Mouse (Mus musculus): ENCODE results near the gene Hcn2. TPM values are rescaled to one million over a fixed set of nuclear protein-coding genes. Genes with fewer than 3 reads are reported as not detected.

The Hcn2 gene
- polyA plus RNA-seq, 2 experiments, result 0.09 TPM; not detected in 1

DNA sequence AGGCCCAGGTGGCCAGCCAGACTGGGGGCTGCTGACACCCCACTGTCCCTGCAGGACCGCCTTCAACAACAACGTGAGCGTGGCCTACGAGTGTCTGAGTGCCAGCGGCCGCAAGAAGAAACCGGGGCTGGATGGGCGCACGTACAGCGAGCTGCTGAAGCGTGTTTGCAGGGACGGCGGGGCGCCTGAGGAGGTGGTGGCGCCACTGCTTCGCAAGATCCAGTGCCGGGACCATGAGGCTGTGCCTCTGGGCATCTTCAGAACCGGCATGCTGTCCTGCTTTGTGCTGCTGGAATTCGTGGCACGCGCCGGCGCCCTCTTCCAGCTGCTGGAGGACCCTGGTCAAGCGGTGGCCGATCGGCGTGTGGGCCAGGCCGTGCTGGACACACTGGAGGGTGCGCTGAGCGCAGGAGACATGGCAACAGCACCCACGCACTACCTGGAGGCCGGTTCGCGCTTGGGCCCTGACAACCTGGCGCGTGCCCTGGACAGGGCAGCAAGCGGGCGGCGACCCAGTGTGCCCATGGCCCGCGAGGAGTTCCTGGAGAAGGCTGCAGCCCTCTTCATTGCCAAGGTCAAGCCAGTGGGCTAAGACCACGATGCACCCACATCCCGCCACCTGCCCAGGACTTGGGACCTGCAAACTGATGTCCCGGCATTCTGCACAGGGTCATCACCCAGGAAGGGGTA is 40.9 kb upstream of the Hcn2 start:
- no peaks in the 10 kb centered on the region for H3K36me3 ChIP-seq (replicated peaks; ENCODE audit: control insufficient read depth, insufficient read depth, low read depth)
- 59% methylated on average over 44 of the region's 44 CpGs for WGBS (ENCODE audit: insufficient replicate concordance)
- no peak overlapping the region for H3K27ac ChIP-seq
- DNase-seq (ENCODE audit: low read depth in 3 of 3, low spot score in 3 of 3), result no peak
- peaks cover 4 to 5% of the 10 kb centered on the region in 2 experiments for H3K4me1 ChIP-seq (replicated peaks; ENCODE audit: control insufficient read depth in 2 of 2, insufficient read depth in 2 of 2, low read length in 1 of 2)
- H3K4me3 ChIP-seq (ENCODE audit: insufficient read depth in 1 of 2, low read depth in 2 of 2, low read length in 2 of 2), result no peak overlapping the region
- no peak for ATAC-seq (ENCODE audit: insufficient read depth)
- H3K9me3 ChIP-seq (ENCODE audit: control insufficient read depth, low read length), result no peaks in the 10 kb centered on the region
- no peak overlapping the region for H3K9ac ChIP-seq (replicated peaks)
- TF ChIP-seq CTCF (IDR thresholded peaks at IDR 0.05; ENCODE audit: low read depth), result no peak
- no peak for TF ChIP-seq EP300 (IDR thresholded peaks at IDR 0.05; ENCODE audit: low read depth)
- H3K27me3 ChIP-seq (ENCODE audit: control insufficient read depth, insufficient read depth, low read length), result no peaks in the 10 kb centered on the region
- H3K4me2 ChIP-seq (ENCODE audit: low read depth), result no peak overlapping the region

- H3K9ac ChIP-seq (replicated peaks), result peak overlapping the region; percentile 36
- ATAC-seq (ENCODE audit: insufficient read depth) (0 out of 2 replicates have a peak, but pooled peaks have one; percentile 3), DNase-seq (ENCODE audit: low read depth in 3 of 3, low spot score in 3 of 3) (peak in 1 of 3 experiments; percentile 50)
Measured at GRCm38 (mm10) chr10:79680606-79681495, 35.6 kb upstream of the Hcn2 start.

DNA sequence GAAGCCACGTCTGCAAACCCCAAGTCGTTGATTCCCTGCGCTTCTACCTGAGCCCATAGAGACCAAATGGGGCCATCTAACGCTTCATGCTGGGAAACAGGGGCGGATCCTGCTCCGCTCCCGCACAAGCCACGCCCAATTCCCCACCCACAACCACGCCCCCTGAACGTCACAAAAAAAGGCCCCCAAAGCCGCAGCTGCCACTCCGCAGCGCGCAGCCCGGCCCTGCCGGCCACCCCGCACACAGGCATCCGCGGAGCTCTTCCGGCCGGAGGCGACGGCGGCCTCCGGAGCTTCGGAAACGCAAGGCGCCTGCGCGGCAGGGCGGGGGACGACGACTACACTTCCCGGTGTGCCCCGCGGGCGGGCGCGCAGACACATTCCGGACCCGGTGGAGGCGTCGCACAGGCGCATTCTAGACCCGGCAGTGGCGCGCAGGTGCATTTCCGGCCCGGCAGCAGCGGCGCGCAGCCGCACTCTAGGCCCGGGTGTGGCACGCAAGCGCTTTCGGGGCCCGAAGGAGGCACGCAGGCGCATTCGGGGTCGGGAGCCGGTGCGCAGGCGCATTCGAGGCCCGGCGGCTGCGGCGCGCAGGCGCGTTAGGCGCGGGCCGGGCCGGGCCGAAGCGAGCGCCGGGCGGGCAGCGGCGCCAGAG is 34.7 kb upstream of the Hcn2 start, which contains the start of gene Cdc34:
Gene Cdc34 (plus strand): TSS at position 605 of the 655 bp plus-strand sequence.
- Histone ChIP-seq H3K27ac (peak within 1 kb of the TSS; percentile 87), H3K36me3 (replicated peaks; ENCODE audit: control insufficient read depth, insufficient read depth, low read depth) (peaks cover 22% of the 10 kb centered on the region), H3K4me3 (ENCODE audit: insufficient read depth in 1 of 2, low read depth in 2 of 2, low read length in 2 of 2) (peak within 1 kb of the TSS; percentile 75 to 100), H3K4me2 (ENCODE audit: low read depth) (peak within 1 kb of the TSS; percentile 91), H3K9ac (replicated peaks) (peak within 1 kb of the TSS; percentile 89), H3K9me3 (ENCODE audit: control insufficient read depth, low read length) (no peaks in the 10 kb centered on the region), H3K4me1 (replicated peaks; ENCODE audit: control insufficient read depth in 2 of 2, insufficient read depth in 2 of 2, low read length in 1 of 2) (peaks cover 27 to 29% of the 10 kb centered on the region in 2 experiments), H3K27me3 (ENCODE audit: control insufficient read depth, insufficient read depth, low read length) (no peaks in the 10 kb centered on the region)
- under 1% methylated on average over 78 of the region's 84 CpGs for WGBS (ENCODE audit: insufficient replicate concordance)
- peak; percentile 30; the same call in 1 of the 2 replicates for TF ChIP-seq CTCF (IDR thresholded peaks at IDR 0.05; ENCODE audit: low read depth)
- no peak for TF ChIP-seq EP300 (IDR thresholded peaks at IDR 0.05; ENCODE audit: low read depth)
- DNase-seq (ENCODE audit: low read depth in 3 of 3, low spot score in 3 of 3) (peak; percentile 92 to 95 (median 94)), ATAC-seq (ENCODE audit: insufficient read depth) (peak; percentile 91)

More at GRCm38 (mm10) chr10:79680606-79681495, 35.6 kb upstream of the Hcn2 start:
- Histone ChIP-seq H3K27ac (peak overlapping the region; percentile 87), H3K27me3 (ENCODE audit: control insufficient read depth, insufficient read depth, low read length) (no peaks in the 10 kb centered on the region), H3K4me2 (ENCODE audit: low read depth) (peak overlapping the region; percentile 78), H3K4me3 (ENCODE audit: insufficient read depth in 1 of 2, low read depth in 2 of 2, low read length in 2 of 2) (peak overlapping the region; percentile 75), H3K4me1 (replicated peaks; ENCODE audit: control insufficient read depth in 2 of 2, insufficient read depth in 2 of 2, low read length in 1 of 2) (peaks cover 27 to 29% of the 10 kb centered on the region in 2 experiments), H3K9me3 (ENCODE audit: control insufficient read depth, low read length) (no peaks in the 10 kb centered on the region), H3K36me3 (replicated peaks; ENCODE audit: control insufficient read depth, insufficient read depth, low read depth) (peaks cover 14% of the 10 kb centered on the region)
- TF ChIP-seq EP300 (IDR thresholded peaks at IDR 0.05; ENCODE audit: low read depth), result no peak
- TF ChIP-seq CTCF (IDR thresholded peaks at IDR 0.05; ENCODE audit: low read depth), result no peak; the same call in 1 of the 2 replicates
- 25% methylated on average over 11 of the region's 11 CpGs for WGBS (ENCODE audit: insufficient replicate concordance)

DNA sequence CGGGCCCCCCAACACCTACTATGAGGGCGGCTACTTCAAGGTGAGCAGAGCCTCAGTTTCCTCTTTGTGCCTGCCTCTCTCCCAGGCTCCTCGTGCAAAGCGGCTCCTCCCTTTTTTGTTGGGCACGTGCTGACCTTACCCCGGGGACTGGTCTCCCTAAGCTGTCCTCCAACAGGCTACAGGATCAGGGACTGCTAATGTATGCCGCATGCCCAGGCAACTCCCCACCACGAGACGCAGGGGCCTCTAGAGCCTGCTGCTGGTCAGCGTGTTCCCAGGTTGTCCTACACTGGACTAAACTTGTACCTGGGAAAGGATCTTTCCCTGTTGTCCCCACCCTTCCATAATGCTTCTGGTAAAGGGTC is 33.9 kb upstream of the Hcn2 start:
- no peaks in the 10 kb centered on the region for H3K27me3 ChIP-seq (ENCODE audit: control insufficient read depth, insufficient read depth, low read length)
- H3K27ac ChIP-seq, result peak overlapping the region; percentile 36
- H3K4me2 ChIP-seq (ENCODE audit: low read depth), result peak overlapping the region; percentile 91
- DNase-seq (ENCODE audit: low read depth in 3 of 3, low spot score in 3 of 3) (no peak), ATAC-seq (ENCODE audit: insufficient read depth) (no peak)
- H3K4me1 ChIP-seq (replicated peaks; ENCODE audit: control insufficient read depth in 2 of 2, insufficient read depth in 2 of 2, low read length in 1 of 2), result peaks cover 27 to 29% of the 10 kb centered on the region in 2 experiments
- peak overlapping the region; percentile 89 for H3K9ac ChIP-seq (replicated peaks)
- no peaks in the 10 kb centered on the region for H3K9me3 ChIP-seq (ENCODE audit: control insufficient read depth, low read length)
- TF ChIP-seq EP300 (IDR thresholded peaks at IDR 0.05; ENCODE audit: low read depth) (no peak), CTCF (IDR thresholded peaks at IDR 0.05; ENCODE audit: low read depth) (no peak)
- peak overlapping the region; percentile 75 to 100 for H3K4me3 ChIP-seq (ENCODE audit: insufficient read depth in 1 of 2, low read depth in 2 of 2, low read length in 2 of 2)
- WGBS (ENCODE audit: insufficient replicate concordance), result under 1% methylated on average over 9 of the region's 10 CpGs
- H3K36me3 ChIP-seq (replicated peaks; ENCODE audit: control insufficient read depth, insufficient read depth, low read depth), result peaks cover 30% of the 10 kb centered on the region
